Mouse (Mus musculus): ENCODE data around the gene Dio3. TPM values are rescaled to one million over a fixed set of nuclear protein-coding genes. Genes with fewer than 3 reads are reported as not detected.
A peak's percentile ranks its signal among the peaks of the same experiment; 100 is the strongest.

Gene Dio3
- polyA plus RNA-seq, 1 experiment = 2.7 TPM

- no peak for TF ChIP-seq POLR2A (IDR thresholded peaks at IDR 0.05; ENCODE audit: low read depth, low read length)
- Histone ChIP-seq H3K27ac (ENCODE audit: insufficient read depth, low read length) (no peak overlapping the region), H3K4me3 (ENCODE audit: insufficient read depth, low read length) (no peak overlapping the region), H3K4me1 (ENCODE audit: control insufficient read depth, insufficient read depth, low read length) (no peaks in the 10 kb centered on the region)
Observed at GRCm38 (mm10) chr12:110255731-110256130, 23.1 kb upstream of the Dio3 start.

- Histone ChIP-seq H3K4me3 (ENCODE audit: insufficient read depth, low read length) (no peak overlapping the region), H3K4me1 (ENCODE audit: control insufficient read depth, insufficient read depth, low read length) (no peaks in the 10 kb centered on the region), H3K27ac (ENCODE audit: insufficient read depth, low read length) (no peak overlapping the region)
- no peak for TF ChIP-seq CTCF (IDR thresholded peaks at IDR 0.05; ENCODE audit: borderline replicate concordance, insufficient read depth, low read length)
Observed at GRCm38 (mm10) chr12:110256478-110257220, 22.2 kb upstream of the Dio3 start.

GRCm38 (mm10) chr12:110268226-110268625 lies 10.6 kb upstream of the Dio3 start:
- no peak overlapping the region for H3K27ac ChIP-seq (ENCODE audit: insufficient read depth, low read length)
- no peak overlapping the region for H3K4me3 ChIP-seq (ENCODE audit: insufficient read depth, low read length)
- H3K4me1 ChIP-seq (ENCODE audit: control insufficient read depth, insufficient read depth, low read length) = no peaks in the 10 kb centered on the region
- TF ChIP-seq CTCF (IDR thresholded peaks at IDR 0.05; ENCODE audit: borderline replicate concordance, insufficient read depth, low read length) (no peak), POLR2A (IDR thresholded peaks at IDR 0.05; ENCODE audit: low read depth, low read length) (no peak)

GRCm38 (mm10) chr12:110269686-110270085 lies 9.2 kb upstream of the Dio3 start:
- no peak overlapping the region for H3K27ac ChIP-seq (ENCODE audit: insufficient read depth, low read length)
- H3K4me1 ChIP-seq (ENCODE audit: control insufficient read depth, insufficient read depth, low read length) = no peaks in the 10 kb centered on the region
- TF ChIP-seq CTCF (IDR thresholded peaks at IDR 0.05; ENCODE audit: borderline replicate concordance, insufficient read depth, low read length) (no peak), POLR2A (IDR thresholded peaks at IDR 0.05; ENCODE audit: low read depth, low read length) (no peak)
- no peak overlapping the region for H3K4me3 ChIP-seq (ENCODE audit: insufficient read depth, low read length)

- no peak for TF ChIP-seq POLR2A (IDR thresholded peaks at IDR 0.05; ENCODE audit: low read depth, low read length)
- no peak for TF ChIP-seq CTCF (IDR thresholded peaks at IDR 0.05; ENCODE audit: borderline replicate concordance, insufficient read depth, low read length)
- H3K27ac ChIP-seq (ENCODE audit: insufficient read depth, low read length) = no peak overlapping the region
- H3K4me3 ChIP-seq (ENCODE audit: insufficient read depth, low read length) = no peak overlapping the region
- H3K4me1 ChIP-seq (ENCODE audit: control insufficient read depth, insufficient read depth, low read length) = no peaks in the 10 kb centered on the region
Observed at GRCm38 (mm10) chr12:110276034-110276433, 2.8 kb upstream of the Dio3 start.

- Histone ChIP-seq H3K4me3 (ENCODE audit: insufficient read depth, low read length) (peak overlapping the region; percentile 7), H3K4me1 (ENCODE audit: control insufficient read depth, insufficient read depth, low read length) (no peaks in the 10 kb centered on the region), H3K27ac (ENCODE audit: insufficient read depth, low read length) (no peak overlapping the region)
- no peak for TF ChIP-seq POLR2A (IDR thresholded peaks at IDR 0.05; ENCODE audit: low read depth, low read length)
- no peak for TF ChIP-seq CTCF (IDR thresholded peaks at IDR 0.05; ENCODE audit: borderline replicate concordance, insufficient read depth, low read length)
Observed at GRCm38 (mm10) chr12:110277259-110277964, 1.5 kb upstream of the Dio3 start.

GRCm38 (mm10) chr12:110277965-110278307 lies 932 bp upstream of the Dio3 start:
- no peaks in the 10 kb centered on the region for H3K4me1 ChIP-seq (ENCODE audit: control insufficient read depth, insufficient read depth, low read length)
- H3K4me3 ChIP-seq (ENCODE audit: insufficient read depth, low read length) = peak overlapping the region; percentile 7
- no peak overlapping the region for H3K27ac ChIP-seq (ENCODE audit: insufficient read depth, low read length)
- TF ChIP-seq POLR2A (IDR thresholded peaks at IDR 0.05; ENCODE audit: low read depth, low read length) = no peak
- TF ChIP-seq CTCF (IDR thresholded peaks at IDR 0.05; ENCODE audit: borderline replicate concordance, insufficient read depth, low read length) = no peak

GRCm38 (mm10) chr12:110280373-110280772 lies 1.5 kb downstream of the Dio3 start:
- no peak overlapping the region for H3K4me3 ChIP-seq (ENCODE audit: insufficient read depth, low read length)

GRCm38 (mm10) chr12:110283792-110284191 lies 4.9 kb downstream of the Dio3 start:
- Histone ChIP-seq H3K4me1 (ENCODE audit: control insufficient read depth, insufficient read depth, low read length) (no peaks in the 10 kb centered on the region), H3K4me3 (ENCODE audit: insufficient read depth, low read length) (no peak overlapping the region), H3K27ac (ENCODE audit: insufficient read depth, low read length) (no peak overlapping the region)
- TF ChIP-seq CTCF (IDR thresholded peaks at IDR 0.05; ENCODE audit: borderline replicate concordance, insufficient read depth, low read length) (no peak), POLR2A (IDR thresholded peaks at IDR 0.05; ENCODE audit: low read depth, low read length) (no peak)

More at GRCm38 (mm10) chr12:110280373-110280772, 1.5 kb downstream of the Dio3 start:
- TF ChIP-seq CTCF (IDR thresholded peaks at IDR 0.05; ENCODE audit: borderline replicate concordance, insufficient read depth, low read length) = no peak
- no peak for TF ChIP-seq POLR2A (IDR thresholded peaks at IDR 0.05; ENCODE audit: low read depth, low read length)
- Histone ChIP-seq H3K4me1 (ENCODE audit: control insufficient read depth, insufficient read depth, low read length) (no peaks in the 10 kb centered on the region), H3K27ac (ENCODE audit: insufficient read depth, low read length) (no peak overlapping the region)

GRCm38 (mm10) chr12:110292816-110293215 lies 13.9 kb downstream of the Dio3 start:
- TF ChIP-seq CTCF (IDR thresholded peaks at IDR 0.05; ENCODE audit: borderline replicate concordance, insufficient read depth, low read length) (no peak), POLR2A (IDR thresholded peaks at IDR 0.05; ENCODE audit: low read depth, low read length) (no peak)
- no peak overlapping the region for H3K27ac ChIP-seq (ENCODE audit: insufficient read depth, low read length)
- no peaks in the 10 kb centered on the region for H3K4me1 ChIP-seq (ENCODE audit: control insufficient read depth, insufficient read depth, low read length)
- no peak overlapping the region for H3K4me3 ChIP-seq (ENCODE audit: insufficient read depth, low read length)

Measured in embryonic fibroblast, embryonic 13.5 days (primary cell).